9 mouse cellular contexts compared by ENCODE assay signal in the genomic region with DNA sequence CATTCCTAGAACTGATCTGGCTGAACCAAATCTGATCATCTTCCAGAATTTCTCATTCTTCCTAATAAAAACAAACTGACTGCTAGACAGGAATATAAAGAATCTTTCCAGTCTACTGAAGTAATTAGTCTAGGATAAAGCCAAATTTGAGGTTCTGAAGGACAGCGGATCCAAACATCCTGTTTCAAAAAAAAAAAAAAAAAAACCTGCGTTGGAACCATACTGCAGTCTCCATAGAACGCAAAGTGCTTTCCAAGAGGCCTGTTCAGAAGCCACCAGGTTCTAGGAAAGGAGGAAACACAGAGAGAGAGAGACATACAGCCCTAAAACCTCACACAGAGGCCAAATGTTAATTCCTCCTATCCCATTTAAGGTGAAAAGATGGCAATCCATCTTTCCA. TPM values are rescaled to one million over a fixed set of nuclear protein-coding genes. Genes with fewer than 3 reads are reported as not detected.
A peak's percentile ranks its signal among the peaks of the same experiment; 100 is the strongest.
DNase-seq lines count a peak whose midpoint lies in the region; ATAC-seq and TF ChIP-seq lines count a peak whose summit lies in the region.
"Had no signal": no experiment of that assay in that cellular context is flagged by ENCODE, and none has a peak within 500 bp of the region (broad histone marks: within the 10 kb centered on the region; RNA-seq: fewer than 3 reads in every experiment).

No protein-coding gene starts in this region.

- no peak for TF ChIP-seq CTCF in MEL (IDR thresholded peaks at IDR 0.05 in 2 of 3, conservative IDR thresholded peaks at IDR 0.05 in 1 of 3; ENCODE audit: control insufficient read depth in 1 of 3, insufficient read depth in 1 of 3, low read depth in 2 of 3, low read length in 3 of 3, poor library complexity in 1 of 3, severe bottlenecking in 1 of 3)

- DNase-seq in heart, postnatal 4 days = no peak
- DNase-seq in MEL (ENCODE audit: low read depth, low spot score) = peak; percentile 17
- DNase-seq in hindbrain, embryonic 10.5 days (ENCODE audit: low spot score) = no peak
- no peak for DNase-seq in midbrain, embryonic 10.5 days (ENCODE audit: low spot score)
- DNase-seq in adrenal gland, postnatal 14 days = no peak
- DNase-seq in kidney, postnatal 4 days = no peak
- no peak for DNase-seq in thymus, postnatal 14 days
- DNase-seq: right cerebral cortex, postnatal 14 days had no signal

- peak overlapping the region; percentile 78 for H3K4me2 ChIP-seq in heart, embryonic 15.5 days

- ATAC-seq in heart, embryonic 15.5 days (replicated peaks; ENCODE audit: insufficient number of reproducible peaks, insufficient read depth, low FRiP score, low read depth) = no peak

- whole genome bisulfite sequencing in heart, embryonic 15.5 days = 44% methylated on average over 3 of the region's 3 CpGs
- WGBS in hindbrain, embryonic 10.5 days = 42% methylated on average over 3 of the region's 3 CpGs
- WGBS in midbrain, embryonic 10.5 days = 38% methylated on average over 3 of the region's 3 CpGs

- TF ChIP-seq EP300 in MEL (IDR thresholded peaks at IDR 0.05; ENCODE audit: low read depth in 1 of 2, low read length in 2 of 2) = no peak

- H3K36me3 ChIP-seq in heart, embryonic 15.5 days = no peaks in the 10 kb centered on the region
- H3K36me3 ChIP-seq in MEL (ENCODE audit: control insufficient read depth in 1 of 2, insufficient read depth in 2 of 2, low read length in 2 of 2) = peaks cover 0 to 16% of the 10 kb centered on the region in 2 experiments; a peak in 2 of 4 replicates
- no peaks in the 10 kb centered on the region for H3K36me3 ChIP-seq in hindbrain, embryonic 10.5 days
- H3K36me3 ChIP-seq in midbrain, embryonic 10.5 days = no peaks in the 10 kb centered on the region

- TF ChIP-seq RAD21 in MEL (IDR thresholded peaks at IDR 0.05; ENCODE audit: low read depth, low read length) = no peak

- H3K27me3 ChIP-seq in heart, embryonic 15.5 days = no peaks in the 10 kb centered on the region
- H3K27me3 ChIP-seq in MEL (ENCODE audit: control insufficient read depth in 1 of 2, insufficient read depth in 2 of 2, low read length in 2 of 2) = no peaks in the 10 kb centered on the region
- no peaks in the 10 kb centered on the region for H3K27me3 ChIP-seq in hindbrain, embryonic 10.5 days (ENCODE audit: insufficient read depth, poor library complexity, severe bottlenecking)
- no peaks in the 10 kb centered on the region for H3K27me3 ChIP-seq in midbrain, embryonic 10.5 days (ENCODE audit: low read depth, poor library complexity, severe bottlenecking)

- no peak overlapping the region for H3K9ac ChIP-seq in heart, embryonic 15.5 days
- peak overlapping the region; percentile 100 for H3K9ac ChIP-seq in MEL (ENCODE audit: control insufficient read depth, low read depth, low read length, poor library complexity, severe bottlenecking)

- H3K9me3 ChIP-seq in heart, embryonic 15.5 days (replicated peaks) = no peaks in the 10 kb centered on the region
- H3K9me3 ChIP-seq in MEL (replicated peaks; ENCODE audit: insufficient read depth, low read length) = no peaks in the 10 kb centered on the region
- H3K9me3 ChIP-seq in hindbrain, embryonic 10.5 days = peaks cover 3% of the 10 kb centered on the region; the same call in 1 of the 2 replicates
- no peaks in the 10 kb centered on the region; the same call in 1 of the 2 replicates for H3K9me3 ChIP-seq in midbrain, embryonic 10.5 days (replicated peaks)

- H3K4me1 ChIP-seq in heart, embryonic 15.5 days (replicated peaks) = no peaks in the 10 kb centered on the region
- H3K4me1 ChIP-seq in MEL (ENCODE audit: control insufficient read depth in 1 of 2, insufficient read depth in 2 of 2, low read length in 2 of 2) = peaks cover 3% of the 10 kb centered on the region in 2 experiments; a peak in 3 of 4 replicates
- no peaks in the 10 kb centered on the region for H3K4me1 ChIP-seq in hindbrain, embryonic 10.5 days (replicated peaks)
- peaks cover 6% of the 10 kb centered on the region; the same call in 1 of the 2 replicates for H3K4me1 ChIP-seq in midbrain, embryonic 10.5 days

- TF ChIP-seq POLR2A in MEL (IDR thresholded peaks at IDR 0.05; ENCODE audit: control insufficient read depth in 1 of 2, insufficient read depth in 1 of 2, low read depth in 1 of 2, low read length in 2 of 2, poor library complexity in 1 of 2) = no peak

- peaks cover 34% of the 10 kb centered on the region for H3K79me2 ChIP-seq in MEL (ENCODE audit: control insufficient read depth, insufficient read depth, low read length, poor library complexity)

- H3K4me3 ChIP-seq in heart, embryonic 15.5 days = peak overlapping the region; percentile 62
- H3K4me3 ChIP-seq in MEL (ENCODE audit: control insufficient read depth in 1 of 2, insufficient read depth in 1 of 2, low read depth in 2 of 2, low read length in 2 of 2) = peak overlapping the region; percentile 76 to 93
- peak overlapping the region; percentile 67 for H3K4me3 ChIP-seq in hindbrain, embryonic 10.5 days
- H3K4me3 ChIP-seq in midbrain, embryonic 10.5 days = peak overlapping the region; percentile 71

- no peak overlapping the region for H3K27ac ChIP-seq in heart, embryonic 15.5 days
- no peak overlapping the region for H3K27ac ChIP-seq in MEL (ENCODE audit: control insufficient read depth, low read depth, low read length)
- H3K27ac ChIP-seq in hindbrain, embryonic 10.5 days = peak overlapping the region; percentile 89
- peak overlapping the region; percentile 88; the same call in 1 of the 2 replicates for H3K27ac ChIP-seq in midbrain, embryonic 10.5 days (replicated peaks)

TF ChIP-seq in MEL, 35 proteins besides CTCF, POLR2A, EP300 and RAD21:
- TF ChIP-seq ZNF384 (IDR thresholded peaks at IDR 0.05; ENCODE audit: low read depth, low read length) = peak; percentile 51; the same call in 1 of the 2 replicates
- TF ChIP-seq USF2 (IDR thresholded peaks at IDR 0.05; ENCODE audit: borderline replicate concordance in 1 of 2, insufficient read depth in 1 of 2, low read depth in 1 of 2, low read length in 2 of 2) = no peak
- TF ChIP-seq NELFE (IDR thresholded peaks at IDR 0.05; ENCODE audit: low read depth, low read length) = no peak

RNA-seq across cellular contexts. Expression of gene Nkrf, which starts 1.0 kb away (rescaled TPM):
- 0.55 and 0.60 TPM in 2 replicates for polyA plus RNA-seq in heart, embryonic 15.5 days (2015; fragmentation: Nextera tagmentation; extraction: Ambion mirVana)
- total RNA-seq in heart, postnatal 4 days (2021) = 1 to 10 TPM; 3.9 to 4.1 TPM
- 9.2 and 9.5 TPM in 2 replicates for total RNA-seq in MEL (2012; rRNA removed)
- polyA plus RNA-seq in MEL (2012; ENCODE audit: insufficient read depth in 1 of 2, insufficient read length in 2 of 2, low read depth in 1 of 2, low replicate concordance in 2 of 2, missing spikeins in 1 of 2) = 10 to 100 TPM; 14.1 to 59.3 TPM
- polyA plus RNA-seq in hindbrain, embryonic 10.5 days (2016; fragmentation: Nextera tagmentation; extraction: Ambion mirVana) = 3.0 and 4.7 TPM in 2 replicates
- 2.8 and 4.3 TPM in 2 replicates for polyA plus RNA-seq in midbrain, embryonic 10.5 days (2016; fragmentation: Nextera tagmentation; extraction: Ambion mirVana)
- total RNA-seq in adrenal gland, postnatal 14 days (2021) = 10.2 and 10.7 TPM in 2 replicates

RNA-seq across cellular contexts. Expression of gene C330007P06Rik, which starts 27.7 kb away (rescaled TPM):
- polyA plus RNA-seq in heart, embryonic 15.5 days (2015; fragmentation: Nextera tagmentation; extraction: Ambion mirVana) = 16.6 and 19.0 TPM in 2 replicates
- total RNA-seq in heart, postnatal 4 days (2021) = 10 to 100 TPM; 17.3 to 19.3 TPM
- 15.1 and 16.0 TPM in 2 replicates for total RNA-seq in MEL (2012; rRNA removed)
- polyA plus RNA-seq in MEL (2012; ENCODE audit: insufficient read depth in 1 of 2, insufficient read length in 2 of 2, low read depth in 1 of 2, low replicate concordance in 2 of 2, missing spikeins in 1 of 2) = 10 to 100 TPM in 1 of 2 experiments, not detected in 1; 17.1 TPM
- 25.1 and 31.5 TPM in 2 replicates for polyA plus RNA-seq in hindbrain, embryonic 10.5 days (2016; fragmentation: Nextera tagmentation; extraction: Ambion mirVana)
- 30.9 and 32.1 TPM in 2 replicates for polyA plus RNA-seq in midbrain, embryonic 10.5 days (2016; fragmentation: Nextera tagmentation; extraction: Ambion mirVana)
- total RNA-seq in adrenal gland, postnatal 14 days (2021) = 47.0 and 51.0 TPM in 2 replicates

RNA-seq across cellular contexts. Expression of gene Ube2a, which starts 28.0 kb away (rescaled TPM):
- 115 and 130 TPM in 2 replicates for polyA plus RNA-seq in heart, embryonic 15.5 days (2015; fragmentation: Nextera tagmentation; extraction: Ambion mirVana)
- total RNA-seq in heart, postnatal 4 days (2021) = 10 to 100 TPM; 76.5 to 81.4 TPM
- 34.0 and 39.3 TPM in 2 replicates for total RNA-seq in MEL (2012; rRNA removed)
- polyA plus RNA-seq in MEL (2012; ENCODE audit: insufficient read depth in 1 of 2, insufficient read length in 2 of 2, low read depth in 1 of 2, low replicate concordance in 2 of 2, missing spikeins in 1 of 2) = 100 to 1,000 TPM; 105 to 971 TPM
- polyA plus RNA-seq in hindbrain, embryonic 10.5 days (2016; fragmentation: Nextera tagmentation; extraction: Ambion mirVana) = 133 TPM in 2 replicates
- 131 TPM in 2 replicates for polyA plus RNA-seq in midbrain, embryonic 10.5 days (2016; fragmentation: Nextera tagmentation; extraction: Ambion mirVana)
- 62.5 and 64.4 TPM in 2 replicates for total RNA-seq in adrenal gland, postnatal 14 days (2021)

Comparison
In these comparisons a context has a peak if more than half of its experiments do, and no peak if none do; other contexts are left out.
1. H3K27ac ChIP-seq: peak in hindbrain, embryonic 10.5 days (single experiment) and midbrain, embryonic 10.5 days (single experiment); none in heart, embryonic 15.5 days (single experiment) and MEL (single experiment).
2. Peak in every context shown above with its lines, with median percentiles within 50 percentile points of each other: H3K4me3 ChIP-seq.